Mouse (Mus musculus): ENCODE measurements at regions not wholly inside any gene's neighbourhood (a gene's known extent, or its start where the extent isn't known, plus 50 kb on each side); places are given as distances from the start of the nearest gene placed in this dataset.

DNA sequence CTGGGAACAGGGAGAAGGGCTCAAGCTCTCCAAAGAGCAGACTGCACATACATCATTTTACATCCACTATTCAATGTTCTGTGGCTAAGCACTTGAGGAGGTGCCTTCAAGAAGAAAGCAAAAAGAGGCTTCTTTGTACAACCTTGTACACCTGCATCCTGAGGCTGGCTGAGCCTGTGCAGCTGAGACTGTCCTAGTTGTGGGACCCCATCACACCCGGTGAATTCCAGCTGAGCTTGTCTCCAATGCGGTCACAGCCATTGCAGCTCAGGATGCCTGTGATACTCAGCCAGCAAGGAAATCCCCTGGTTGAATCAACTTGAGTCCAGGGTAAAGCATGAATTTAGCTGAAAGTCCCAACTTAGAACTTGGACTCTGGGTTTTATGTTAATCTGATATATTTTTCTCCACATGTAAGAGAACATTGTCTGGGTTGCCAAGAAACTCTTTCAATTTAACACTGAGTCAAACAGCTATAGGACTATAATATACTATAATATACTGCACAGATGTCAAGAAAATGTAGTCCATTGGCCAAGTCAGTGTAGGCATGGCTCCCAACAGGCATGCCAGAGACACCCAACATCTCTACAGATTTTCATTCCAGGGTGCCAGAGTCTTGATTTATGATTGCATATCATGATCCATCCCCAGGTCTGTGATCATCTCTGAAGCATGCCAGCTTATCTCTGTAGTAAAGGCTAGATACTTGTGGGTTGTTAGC is 599.2 kb downstream of the Pard3 start:
- DNase-seq (ENCODE audit: low read depth, low spot score): peak; percentile 50

GRCm38 (mm10) chr8:127666606-127667005 is 602.9 kb downstream of the Pard3 start:
- no peak for DNase-seq (ENCODE audit: low read depth, low spot score)

DNA sequence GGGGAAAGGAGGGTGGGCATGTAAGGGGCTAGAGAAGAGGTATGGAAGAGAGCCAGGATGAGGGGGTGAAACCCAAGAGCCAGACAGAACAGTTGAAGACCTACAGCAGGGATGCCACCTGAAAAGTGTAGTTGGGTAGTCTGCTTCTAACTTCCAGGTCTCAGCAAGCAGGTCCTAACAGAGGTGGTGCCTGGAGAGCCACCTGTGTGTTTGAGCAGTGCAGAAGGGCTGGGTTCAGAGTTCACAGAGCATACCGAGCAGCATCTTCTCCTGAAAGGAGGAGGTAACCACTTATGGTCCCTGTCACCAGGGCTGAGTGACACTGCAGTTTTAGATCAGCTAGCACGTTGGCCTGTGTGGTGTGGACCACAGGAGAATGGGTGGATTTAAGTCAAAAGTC is 605.3 kb downstream of the Pard3 start:
- no peak for DNase-seq (ENCODE audit: low read depth, low spot score)

- no peak for DNase-seq (ENCODE audit: low read depth, low spot score)
These were observed 610.4 kb downstream of the Pard3 start for GRCm38 (mm10) chr8:127674063-127674462.

GRCm38 (mm10) chr8:127675377-127675776 is 611.7 kb downstream of the Pard3 start:
- peak; percentile 79 for DNase-seq (ENCODE audit: low read depth, low spot score)

DNA sequence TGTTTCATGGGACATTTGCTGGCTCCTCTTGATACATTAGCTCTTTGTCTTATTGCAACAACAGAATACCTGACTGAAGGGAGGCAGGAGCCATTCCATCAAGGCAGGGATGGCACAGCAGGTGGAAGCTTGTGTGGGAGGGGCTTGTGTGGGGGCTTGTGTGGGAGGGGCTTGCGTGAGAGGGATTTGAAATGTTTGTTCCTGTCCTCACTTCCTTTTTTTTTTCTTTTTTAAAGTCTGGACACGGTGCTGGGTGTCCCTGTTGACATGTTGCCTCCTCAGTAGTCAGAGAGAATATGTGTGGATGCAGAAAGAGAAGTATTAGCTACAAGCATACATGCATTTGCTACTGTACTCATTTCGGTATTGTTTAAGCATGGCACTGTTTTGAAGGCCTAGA is 616.5 kb downstream of the Pard3 start:
- no peak for DNase-seq (ENCODE audit: low read depth, low spot score)

DNA sequence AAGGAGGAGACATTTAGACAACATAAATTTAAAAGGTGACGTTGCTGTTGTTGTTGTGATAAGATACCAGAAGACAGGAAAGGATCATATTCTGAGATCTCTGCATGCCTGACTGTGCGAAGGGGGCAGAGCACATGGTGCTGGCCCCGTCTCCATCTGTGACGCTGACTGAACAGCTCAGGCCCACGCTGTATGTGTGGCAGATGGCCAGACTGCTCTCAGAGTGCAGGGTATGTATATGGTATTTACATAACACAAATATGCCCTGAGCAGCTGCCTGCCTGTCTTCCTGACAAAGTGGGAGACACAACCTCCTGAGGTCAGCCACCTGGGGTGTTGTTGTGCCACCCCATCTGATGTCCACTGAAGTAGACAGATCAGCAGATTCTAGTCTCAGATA is 620.5 kb downstream of the Pard3 start:
- DNase-seq (ENCODE audit: low read depth, low spot score): no peak

DNA sequence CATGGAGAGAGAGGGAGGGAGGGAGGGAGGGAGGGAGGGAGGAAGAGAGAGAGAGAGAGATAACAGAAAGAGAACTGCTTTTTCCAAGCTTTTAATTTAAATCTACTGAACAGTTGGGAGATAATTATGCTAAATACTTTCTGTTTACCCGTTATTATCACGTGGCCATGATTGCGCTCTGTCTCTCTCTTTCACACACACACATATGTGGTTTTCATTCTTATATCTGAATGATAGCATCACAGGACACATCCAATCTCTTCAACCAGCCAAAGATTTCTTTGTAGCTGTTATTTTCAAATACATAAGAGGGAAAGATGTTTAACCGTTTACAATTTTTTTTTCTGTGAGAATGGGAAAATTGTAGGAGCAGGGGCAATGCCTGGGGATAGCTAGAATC is 627.1 kb downstream of the Pard3 start:
- no peak for DNase-seq (ENCODE audit: low read depth, low spot score)

- DNase-seq (ENCODE audit: low read depth, low spot score): no peak
These were observed 634.7 kb downstream of the Pard3 start for GRCm38 (mm10) chr8:127698404-127698803.

GRCm38 (mm10) chr8:127704406-127704805 is 640.7 kb downstream of the Pard3 start:
- no peak for DNase-seq (ENCODE audit: low read depth, low spot score)

GRCm38 (mm10) chr8:127706051-127706835 is 642.5 kb downstream of the Pard3 start:
- DNase-seq (ENCODE audit: low read depth, low spot score): peak; percentile 85

DNA sequence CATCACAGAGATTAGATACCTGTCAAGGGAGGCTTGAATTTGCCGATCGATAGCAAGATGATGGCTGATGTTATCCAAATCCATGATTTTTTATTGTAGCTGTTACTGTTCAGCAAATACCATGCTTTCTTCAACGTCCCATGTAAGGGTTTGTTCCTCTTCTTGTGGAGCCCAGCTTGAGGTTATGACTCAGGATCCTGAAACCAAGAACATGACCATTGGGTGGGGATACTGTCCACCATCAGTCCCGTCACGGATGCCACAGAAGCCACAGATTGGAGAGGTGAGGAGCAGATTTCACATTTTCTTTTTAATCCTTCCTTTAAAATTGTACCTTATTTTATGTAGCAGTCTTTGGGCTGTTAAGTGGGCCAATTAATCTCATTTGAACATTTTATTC is 645.7 kb downstream of the Pard3 start:
- no peak for DNase-seq (ENCODE audit: low read depth, low spot score)

DNA sequence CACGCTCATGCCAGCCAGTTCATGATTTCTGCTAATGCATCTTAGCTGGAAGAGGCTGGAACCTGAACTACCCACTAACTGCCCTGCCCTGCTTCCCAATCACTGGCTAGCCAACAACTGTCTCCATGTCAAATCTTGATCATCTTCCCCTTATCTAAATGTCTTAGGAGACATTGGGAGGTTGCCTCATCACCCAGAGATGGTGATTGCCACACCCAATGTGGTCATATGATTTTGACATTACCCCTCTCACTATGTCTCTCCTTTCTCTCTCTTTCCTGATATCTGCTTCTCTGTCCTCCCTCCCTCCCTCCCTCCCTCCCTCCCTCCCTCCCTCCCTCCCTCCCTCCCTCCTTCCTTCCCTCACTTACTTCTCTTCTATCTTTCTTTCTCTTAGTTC is 643.3 kb upstream of the Nrp1 start:
- DNase-seq (ENCODE audit: low read depth, low spot score): no peak

DNA sequence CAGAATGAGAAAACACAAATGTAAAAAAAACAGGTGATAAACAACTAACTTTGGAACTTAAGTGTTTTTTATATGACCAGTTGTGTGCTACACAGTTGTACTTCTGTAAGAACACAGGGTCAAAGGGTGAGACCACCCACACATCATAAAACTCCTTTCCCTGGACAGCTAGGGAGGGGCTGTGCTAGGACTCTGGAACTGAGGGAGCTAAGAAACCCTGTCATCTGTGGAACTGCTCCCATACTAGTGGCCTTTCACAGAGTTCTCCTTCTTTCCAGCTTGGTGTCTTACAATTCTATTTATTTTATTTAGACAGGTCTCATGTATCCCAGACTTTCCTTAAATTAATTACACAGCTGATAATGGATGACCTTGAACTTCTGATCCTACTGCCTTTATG is 640.4 kb upstream of the Nrp1 start:
- DNase-seq (ENCODE audit: low read depth, low spot score): no peak

- no peak for DNase-seq (ENCODE audit: low read depth, low spot score)
These were observed 638.5 kb upstream of the Nrp1 start for GRCm38 (mm10) chr8:127719881-127720280.

DNA sequence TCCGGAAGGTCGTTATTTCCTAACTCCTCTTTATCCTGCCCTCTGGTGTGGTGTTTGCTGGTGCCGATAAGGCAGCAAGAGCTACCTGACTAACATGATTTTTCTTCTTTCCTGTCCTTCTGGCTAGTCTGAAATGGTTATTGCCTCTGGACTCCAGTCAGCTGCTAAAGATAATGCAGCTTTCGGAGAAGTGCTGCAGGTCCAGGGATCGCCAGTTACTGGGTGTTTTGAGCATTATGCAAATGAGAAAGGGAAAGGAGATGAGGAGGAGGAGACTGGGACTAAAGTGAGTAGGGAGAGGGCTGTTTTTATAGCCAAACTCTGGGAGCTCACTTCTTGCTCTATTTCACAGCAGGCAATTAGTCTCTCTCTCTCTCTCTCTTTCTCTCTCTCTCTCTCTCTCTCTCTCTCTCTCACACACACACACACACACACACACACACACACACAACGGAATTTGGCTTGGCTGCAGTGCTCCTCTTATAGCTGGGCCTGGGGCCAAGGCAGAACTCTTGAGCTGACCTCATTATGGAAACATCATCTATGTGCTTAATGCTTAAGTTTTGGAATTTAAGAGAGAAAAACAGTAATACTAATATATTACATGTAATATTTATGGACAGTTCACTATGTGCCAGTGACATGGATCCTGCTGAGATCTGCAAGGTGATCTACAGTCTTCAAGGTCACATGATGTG is 637.7 kb upstream of the Nrp1 start:
- no peak for DNase-seq (ENCODE audit: low read depth, low spot score)

DNA sequence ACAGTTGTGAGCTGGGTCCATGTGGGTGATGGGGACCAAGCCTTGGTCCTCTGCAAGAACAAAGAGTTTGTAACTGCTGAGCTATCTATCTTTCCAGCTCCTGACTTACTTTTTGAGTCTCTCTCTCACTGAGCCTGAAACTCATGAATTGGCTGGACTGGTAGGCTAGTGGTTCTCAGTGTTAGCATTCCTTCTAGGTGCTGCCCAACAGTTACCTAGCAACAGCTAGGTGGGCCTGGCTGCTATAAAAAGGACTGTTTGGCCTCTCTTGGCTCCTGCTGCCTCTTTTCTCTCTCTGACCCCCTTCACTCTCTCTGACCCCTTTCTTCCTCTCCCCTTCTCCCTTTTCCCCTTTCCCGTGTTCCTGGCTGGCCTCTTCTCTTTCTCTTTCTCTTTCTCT is 636.8 kb upstream of the Nrp1 start:
- no peak for DNase-seq (ENCODE audit: low read depth, low spot score)

- no peak for DNase-seq (ENCODE audit: low read depth, low spot score)
These were observed 624.3 kb upstream of the Nrp1 start for GRCm38 (mm10) chr8:127734059-127734458.

- DNase-seq (ENCODE audit: low read depth, low spot score): no peak
These were observed 616.2 kb upstream of the Nrp1 start for GRCm38 (mm10) chr8:127742236-127742635.

GRCm38 (mm10) chr8:127745221-127745620 is 613.2 kb upstream of the Nrp1 start:
- no peak for DNase-seq (ENCODE audit: low read depth, low spot score)

DNA sequence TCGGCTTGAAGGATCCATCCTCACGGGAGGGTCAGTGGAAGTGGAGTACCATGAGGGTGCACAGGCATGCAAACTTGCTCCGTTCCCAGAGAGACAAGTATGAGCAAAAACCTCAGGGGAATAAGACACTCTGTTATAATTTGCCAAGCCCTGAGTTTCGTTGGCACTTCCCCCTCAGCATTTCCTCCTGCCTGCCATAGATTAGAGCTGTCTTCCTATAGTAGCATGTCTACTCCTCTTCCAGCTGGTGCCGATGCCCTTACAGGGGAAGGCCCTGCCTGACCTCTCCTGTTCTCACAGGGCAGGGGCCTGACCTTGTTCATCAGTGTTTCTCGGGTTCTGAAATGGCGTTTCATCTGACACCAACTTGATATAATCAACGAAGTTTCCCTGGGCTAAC is 611.9 kb upstream of the Nrp1 start:
- no peak for DNase-seq (ENCODE audit: low read depth, low spot score)

- no peak for DNase-seq (ENCODE audit: low read depth, low spot score)
These were observed 605.5 kb upstream of the Nrp1 start for GRCm38 (mm10) chr8:127752871-127753270.

Data from telencephalon, adult 2 months (tissue).